Mouse (Mus musculus) G1E (cell line): Measurements from ENCODE around the gene Zdhhc23. TPM values are rescaled to one million over a fixed set of nuclear protein-coding genes. Genes with fewer than 3 reads are reported as not detected.

ENCODE experiments used
- ATAC-seq: 2 replicates; pipeline ENCODE4 v1.8.0; 2016; ENCODE audit warnings: mild to moderate bottlenecking; ENCODE audit not compliant: insufficient number of reproducible peaks, poor library complexity, low FRiP score, severe bottlenecking; ENCODE audit errors: extremely low read depth
- DNase-seq: peaks from one replicate; pipeline ENCODE4 v3.0.0; 2012; ENCODE audit warnings: low spot score
- H3K27me3 ChIP-seq: 2 replicates; pipeline ENCODE4 v1.6.1; 2012; ENCODE audit warnings: mild to moderate bottlenecking, low read length, inconsistent platforms; ENCODE audit not compliant: insufficient read depth
- H3K36me3 ChIP-seq: replicated peaks from 2 replicates; pipeline ENCODE3; 2012; ENCODE audit warnings: mild to moderate bottlenecking, inconsistent platforms
- H3K4me1 ChIP-seq: 2 replicates; pipeline ENCODE4 v1.6.1; 2012; ENCODE audit warnings: low read depth, low read length, inconsistent platforms, mixed read lengths; ENCODE audit not compliant: insufficient read depth
- H3K4me3 ChIP-seq: 2 replicates; pipeline ENCODE4 v1.5.1; 2012; ENCODE audit warnings: low read depth, mild to moderate bottlenecking, inconsistent platforms, low read length, moderate library complexity, mixed read lengths
- H3K9me3 ChIP-seq: replicated peaks from 2 replicates; pipeline ENCODE4 v1.6.1; 2012; ENCODE audit warnings: inconsistent platforms
- CTCF ChIP-seq: IDR thresholded peaks from 2 replicates; pipeline ENCODE4 v1.5.1; 2012; ENCODE audit warnings: low read depth, low read length, inconsistent platforms, mixed read lengths
- GATA1 ChIP-seq: IDR thresholded peaks from 2 replicates; pipeline ENCODE4 v1.6.1; 2012; ENCODE audit warnings: borderline replicate concordance, low read length, inconsistent platforms, mixed read lengths
- GATA2 ChIP-seq: IDR thresholded peaks from 2 replicates; pipeline ENCODE4 v1.6.1; 2012; ENCODE audit warnings: low read depth, low read length, inconsistent platforms, borderline replicate concordance
- POLR2AphosphoS5 ChIP-seq: IDR thresholded peaks from 2 replicates; pipeline ENCODE4 v1.6.1; 2012; ENCODE audit warnings: low read depth, low read length, inconsistent platforms; ENCODE audit not compliant: insufficient replicate concordance
- TAL1 ChIP-seq: conservative IDR thresholded peaks from 2 replicates; pipeline ENCODE4 v1.6.1; 2012; ENCODE audit warnings: low read depth, low read length, inconsistent platforms, mixed read lengths
- polyA plus RNA-seq: library from polyadenylated mRNA; stranded (reverse); fragments of >175 nt; gene quantifications from 2 replicates; pipeline ENCODE4 v1.2.3, GENCODE M21; 2012
- total RNA-seq, 2 experiments: library from RNA; stranded (forward) in 1 of 2; stranded (reverse) in 1 of 2; fragments of 200-1000 nt in 1 of 2; fragments of >200 nt in 1 of 2; fragmentation: Nextera tagmentation in 1 of 2; gene quantifications; 2 replicates each; pipeline ENCODE4 v1.2.3; 2014 to 2017

The Zdhhc23 gene
- total and polyA plus RNA-seq, 3 experiments, result 0.21 to 0.90 (median 0.55) TPM

DNA sequence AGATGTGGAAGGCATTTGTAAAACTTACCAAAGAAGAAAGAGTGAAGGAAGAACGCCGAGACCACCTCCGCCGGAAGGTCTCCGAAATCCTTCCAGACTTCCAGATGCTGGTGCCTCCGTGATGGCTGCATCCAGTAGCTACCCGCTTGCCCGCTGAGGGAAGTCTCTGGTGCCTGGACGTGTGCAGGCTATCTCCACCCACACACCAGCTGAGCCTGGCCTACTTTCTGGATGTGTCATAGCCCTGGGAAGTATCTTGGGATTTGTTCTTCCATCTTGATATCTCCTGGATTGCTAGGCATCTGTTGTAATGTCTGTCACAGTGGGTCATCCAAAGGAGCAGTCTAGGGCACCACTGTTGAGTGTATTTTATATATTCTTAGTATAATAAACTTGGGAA is 16.3 kb downstream of the Zdhhc23 start:
- ATAC-seq (no peak), DNase-seq (no peak)
- no peak for TF ChIP-seq POLR2AphosphoS5
- no peak for TF ChIP-seq GATA1
- no peak for TF ChIP-seq CTCF
- no peak for TF ChIP-seq TAL1
- TF ChIP-seq GATA2, result no peak
- Histone ChIP-seq H3K4me1 (no peaks in the 10 kb centered on the region), H3K4me3 (no peak overlapping the region), H3K9me3 (no peaks in the 10 kb centered on the region), H3K27me3 (no peaks in the 10 kb centered on the region), H3K36me3 (peaks cover 49% of the 10 kb centered on the region)

DNA sequence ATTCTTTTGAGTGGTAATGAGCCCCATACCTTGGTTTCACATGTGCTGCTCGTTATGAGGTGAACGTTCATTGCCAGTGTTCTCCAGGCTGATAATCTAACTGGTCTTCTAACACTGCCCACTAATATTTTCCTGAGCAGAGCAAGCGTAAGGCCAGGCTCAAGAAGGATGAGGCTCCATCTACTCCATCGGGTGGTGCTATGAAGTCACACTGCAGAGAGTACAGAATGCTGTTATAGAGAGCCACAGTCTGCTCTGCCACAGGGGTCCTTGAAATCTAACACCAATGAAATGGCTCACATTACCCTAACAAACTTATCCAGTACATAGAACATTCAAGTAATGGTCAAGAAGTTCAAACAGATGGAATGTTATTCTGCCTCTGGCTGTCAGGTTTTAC is 21.6 kb downstream of the Zdhhc23 start:
- TF ChIP-seq GATA1 (no peak), POLR2AphosphoS5 (no peak), TAL1 (no peak), CTCF (no peak), GATA2 (no peak)
- Histone ChIP-seq H3K36me3 (peaks cover 64% of the 10 kb centered on the region), H3K4me3 (no peak overlapping the region), H3K4me1 (no peaks in the 10 kb centered on the region), H3K27me3 (no peaks in the 10 kb centered on the region), H3K9me3 (no peaks in the 10 kb centered on the region)
- no peak for ATAC-seq
- no peak for DNase-seq

DNA sequence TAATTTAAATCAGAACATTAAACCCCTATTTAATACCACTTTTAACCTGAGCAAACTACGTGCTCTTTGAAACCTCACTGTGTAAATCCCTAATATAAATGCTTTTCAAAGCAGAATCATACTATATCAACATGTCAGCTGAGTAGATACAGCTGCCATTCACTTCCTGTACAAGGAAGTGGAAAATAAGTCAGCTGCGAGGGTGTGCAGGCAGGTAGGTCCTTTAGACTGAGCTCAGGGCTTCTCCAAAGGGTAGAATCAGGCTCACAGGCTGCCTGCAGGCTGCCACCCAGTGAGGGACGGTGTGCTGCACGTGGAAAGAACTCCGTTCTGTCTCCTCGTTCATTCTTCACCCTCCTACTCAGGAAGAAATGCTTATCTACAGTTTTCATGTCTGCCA is 24.7 kb downstream of the Zdhhc23 start:
- Histone ChIP-seq H3K27me3 (no peaks in the 10 kb centered on the region), H3K36me3 (peaks cover 57% of the 10 kb centered on the region), H3K4me3 (no peak overlapping the region), H3K4me1 (peaks cover 8% of the 10 kb centered on the region), H3K9me3 (no peaks in the 10 kb centered on the region)
- no peak for TF ChIP-seq CTCF
- DNase-seq, result no peak
- no peak for ATAC-seq

DNA sequence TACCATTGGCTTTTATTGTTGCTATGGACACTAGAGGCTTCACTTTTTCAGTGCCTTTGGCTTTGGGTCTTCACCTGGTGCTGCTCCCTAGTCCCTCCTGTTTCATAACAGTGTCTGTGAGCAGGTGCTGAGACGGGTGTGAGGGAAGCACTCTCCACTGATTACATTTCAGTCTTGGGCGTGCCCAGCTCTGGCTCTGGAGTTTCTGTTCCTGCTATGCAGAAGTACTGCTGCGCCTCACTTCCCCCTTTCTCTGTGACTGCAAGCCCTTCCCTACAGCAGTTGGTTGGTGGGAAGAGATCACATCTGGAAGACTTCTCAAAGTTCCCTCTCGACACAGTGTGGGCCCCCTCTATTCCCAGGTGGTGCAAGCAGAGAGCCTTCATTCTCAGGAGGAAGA is 28.0 kb downstream of the Zdhhc23 start:
- H3K9me3 ChIP-seq, result no peaks in the 10 kb centered on the region
- H3K27me3 ChIP-seq, result no peaks in the 10 kb centered on the region
- no peak for DNase-seq
- no peak for ATAC-seq
- TF ChIP-seq GATA1 (no peak), CTCF (no peak), TAL1 (no peak), GATA2 (no peak), POLR2AphosphoS5 (no peak)
- no peak overlapping the region for H3K4me3 ChIP-seq
- H3K4me1 ChIP-seq, result peaks cover 8% of the 10 kb centered on the region
- peaks cover 38% of the 10 kb centered on the region for H3K36me3 ChIP-seq

DNA sequence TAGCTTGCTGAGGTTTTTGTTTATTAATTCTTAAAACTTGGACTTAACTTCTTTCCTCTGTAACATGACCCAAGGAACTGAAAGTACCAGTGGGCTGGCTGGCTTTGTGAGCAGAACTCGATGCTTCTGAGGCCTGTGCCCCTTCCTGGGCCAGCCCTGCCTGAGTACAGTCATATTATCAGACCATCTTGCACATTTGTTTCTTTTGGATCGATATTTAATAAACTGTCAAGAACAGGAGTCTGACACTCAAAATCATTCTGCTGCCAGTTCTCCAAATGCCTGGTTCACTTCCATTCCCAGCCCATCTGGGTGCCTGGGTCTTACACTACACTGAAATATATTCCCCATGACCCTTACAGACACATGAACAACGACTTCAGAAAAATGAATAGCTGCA is 33.7 kb downstream of the Zdhhc23 start:
- Histone ChIP-seq H3K27me3 (no peaks in the 10 kb centered on the region), H3K4me1 (no peaks in the 10 kb centered on the region), H3K4me3 (no peak overlapping the region), H3K9me3 (no peaks in the 10 kb centered on the region), H3K36me3 (peaks cover 23% of the 10 kb centered on the region)
- DNase-seq, result no peak
- no peak for ATAC-seq
- no peak for TF ChIP-seq TAL1
- no peak for TF ChIP-seq POLR2AphosphoS5
- TF ChIP-seq GATA1, result no peak
- TF ChIP-seq CTCF, result no peak
- no peak for TF ChIP-seq GATA2

DNA sequence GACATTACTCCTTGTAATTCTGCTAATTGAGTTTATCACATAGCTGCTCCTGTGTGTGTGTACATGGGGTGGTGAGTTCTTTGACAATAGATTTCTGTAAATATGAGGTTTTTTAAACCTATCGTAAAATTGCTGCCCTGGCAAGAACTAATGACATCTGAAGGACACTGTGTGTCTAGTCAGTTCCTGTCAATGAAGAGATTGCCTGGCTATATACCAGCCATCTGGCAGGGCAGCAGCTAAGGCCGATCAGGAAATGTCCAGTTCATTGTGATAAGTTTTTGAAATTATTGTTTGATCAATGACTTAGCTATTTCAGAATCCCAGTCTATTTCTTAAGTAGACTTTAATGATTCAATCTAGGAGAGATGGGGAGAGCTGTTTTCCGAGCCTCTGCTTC is 34.2 kb downstream of the Zdhhc23 start:
- no peak for TF ChIP-seq POLR2AphosphoS5
- no peak for TF ChIP-seq GATA2
- no peak for TF ChIP-seq CTCF
- no peak for TF ChIP-seq TAL1
- TF ChIP-seq GATA1, result no peak
- DNase-seq, result no peak
- Histone ChIP-seq H3K36me3 (peaks cover 19% of the 10 kb centered on the region), H3K4me1 (no peaks in the 10 kb centered on the region), H3K27me3 (no peaks in the 10 kb centered on the region), H3K9me3 (no peaks in the 10 kb centered on the region), H3K4me3 (no peak overlapping the region)
- no peak for ATAC-seq

DNA sequence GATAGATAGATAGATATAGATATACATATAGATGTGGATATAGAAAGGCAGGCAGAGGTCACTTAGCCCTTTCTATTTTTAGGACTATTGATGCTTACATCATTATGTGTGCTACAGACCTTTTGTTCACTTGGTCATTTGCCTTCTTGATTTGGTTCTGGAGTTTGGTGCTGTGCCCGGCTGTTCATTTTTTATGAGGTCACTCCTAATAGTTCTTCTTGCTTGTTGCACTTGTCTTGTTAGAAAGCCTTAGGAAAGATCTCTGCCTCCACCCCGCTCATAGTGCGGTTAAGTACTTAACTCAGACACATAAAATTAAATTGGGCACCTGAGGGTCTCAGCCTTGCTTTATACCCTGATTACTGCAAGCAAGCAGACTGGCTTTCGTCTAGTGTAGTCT is 38.7 kb downstream of the Zdhhc23 start:
- no peak for TF ChIP-seq GATA2
- TF ChIP-seq TAL1, result no peak
- DNase-seq (no peak), ATAC-seq (no peak)
- no peaks in the 10 kb centered on the region for H3K4me1 ChIP-seq
- no peaks in the 10 kb centered on the region for H3K9me3 ChIP-seq
- H3K27me3 ChIP-seq, result no peaks in the 10 kb centered on the region
- H3K36me3 ChIP-seq, result peaks cover 25% of the 10 kb centered on the region
- H3K4me3 ChIP-seq, result no peak overlapping the region
